Mouse (Mus musculus): ENCODE measurements at regions not wholly inside any gene's neighbourhood (a gene's known extent, or its start where the extent isn't known, plus 50 kb on each side); places are given as distances from the start of the nearest gene placed in this dataset.

DNA sequence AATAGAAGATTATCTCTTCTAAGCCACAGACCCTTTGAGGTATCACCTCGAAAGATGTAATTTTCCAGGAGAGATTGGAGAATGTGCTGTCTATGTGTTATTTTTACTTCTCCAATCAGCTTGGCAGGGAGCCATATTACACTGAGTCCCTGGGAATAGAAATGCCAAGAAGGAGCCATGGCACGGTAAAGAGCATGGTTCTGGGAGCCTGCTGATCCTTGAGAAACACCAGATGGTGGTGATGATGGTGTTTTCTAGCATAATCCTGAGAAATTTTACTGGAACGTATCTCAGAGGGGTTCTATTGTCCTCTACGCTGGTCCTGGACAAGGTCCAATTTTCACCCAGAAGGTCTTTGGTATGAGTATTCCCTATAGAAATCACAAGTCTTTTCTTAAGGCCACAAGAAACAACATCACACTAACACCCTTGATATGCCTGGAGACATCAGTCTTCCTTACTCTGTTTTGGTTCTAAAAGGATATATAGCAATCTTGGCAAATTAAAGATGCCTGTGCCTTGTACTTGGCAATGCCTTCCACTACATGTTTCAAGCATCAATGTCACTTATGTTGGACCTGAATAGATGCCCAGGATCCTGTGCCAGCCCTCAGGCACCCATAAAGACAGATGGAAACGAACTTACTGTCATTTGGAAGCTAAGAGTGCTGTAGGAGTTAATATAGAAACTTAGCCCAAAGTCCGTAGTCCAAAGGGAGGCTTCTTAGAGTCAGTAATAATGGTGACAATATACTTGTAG, 1449.8 kb upstream of the Lrrc6 start:
- Histone ChIP-seq H3K27ac (no peak overlapping the region), H3K4me3 (no peak overlapping the region), H3K36me3 (no peaks in the 10 kb centered on the region), H3K27me3 (ENCODE audit: insufficient read depth, poor library complexity, severe bottlenecking) (no peaks in the 10 kb centered on the region), H3K9me3 (no peaks in the 10 kb centered on the region), H3K4me1 (replicated peaks) (no peaks in the 10 kb centered on the region)
- DNase-seq (ENCODE audit: low spot score), result no peak
- WGBS, result 85% methylated on average over 6 of the region's 6 CpGs

DNA sequence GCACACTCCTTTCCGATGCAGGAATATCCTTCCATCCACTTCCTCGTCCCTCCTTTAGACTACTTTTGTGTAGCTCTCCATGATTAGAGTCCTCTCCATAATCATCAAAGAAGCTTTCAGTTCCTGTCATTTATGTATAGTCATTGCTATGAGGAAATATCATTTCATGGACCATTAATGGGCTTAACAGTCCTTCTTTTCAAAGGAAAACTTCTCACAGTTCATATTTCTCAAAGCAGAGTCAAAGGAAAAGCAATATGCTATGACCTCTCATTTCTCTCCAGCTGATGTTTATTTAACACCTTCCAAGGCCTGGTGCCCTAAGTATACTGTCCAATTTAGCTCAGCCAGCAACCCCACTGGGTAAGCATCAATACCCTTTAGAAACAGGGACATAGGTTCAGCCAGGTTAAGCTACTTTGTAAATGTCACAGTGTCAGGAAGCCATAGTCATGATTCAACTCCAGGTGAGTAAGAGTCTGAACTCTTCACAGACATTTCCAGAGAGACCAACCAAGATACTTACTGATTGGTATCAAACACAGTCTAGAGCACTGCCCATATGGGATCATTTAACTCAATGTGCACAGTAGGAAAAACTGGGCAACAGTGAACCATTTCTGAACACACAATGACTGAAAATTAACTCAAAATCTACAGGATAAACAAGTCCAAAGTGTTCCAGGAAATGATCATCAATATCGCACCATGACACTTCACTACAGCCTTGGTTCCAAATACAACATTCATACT, 1443.8 kb upstream of the Lrrc6 start:
- H3K9me3 ChIP-seq, result no peaks in the 10 kb centered on the region
- H3K4me1 ChIP-seq (replicated peaks), result peaks cover 7% of the 10 kb centered on the region; the same call in 1 of the 2 replicates
- no peak for DNase-seq (ENCODE audit: low spot score)
- H3K27me3 ChIP-seq (ENCODE audit: insufficient read depth, poor library complexity, severe bottlenecking), result no peaks in the 10 kb centered on the region
- H3K4me3 ChIP-seq, result no peak overlapping the region
- 91% methylated on average over 3 of the region's 3 CpGs for WGBS
- no peaks in the 10 kb centered on the region for H3K36me3 ChIP-seq
- H3K27ac ChIP-seq, result no peak overlapping the region

DNA sequence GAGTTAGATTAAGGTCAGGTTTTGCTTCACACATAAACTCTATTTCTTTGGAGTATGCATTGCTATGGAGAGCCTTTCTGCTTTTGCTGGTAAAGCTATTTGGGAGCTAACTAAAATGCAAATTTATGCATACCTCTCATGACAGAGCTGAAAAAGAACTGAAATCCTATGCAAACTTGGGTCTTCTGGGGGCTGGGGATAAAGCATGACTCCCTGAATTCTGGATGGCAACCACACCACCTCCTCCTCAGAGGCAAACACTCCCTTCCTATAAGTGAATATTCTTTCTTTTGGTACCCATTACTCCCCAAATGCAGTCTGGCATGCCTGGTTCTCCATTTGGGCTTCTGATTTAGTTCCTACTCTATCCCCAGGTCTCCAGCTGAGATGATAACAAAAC, 1442.3 kb upstream of the Lrrc6 start:
- Histone ChIP-seq H3K27ac (no peak overlapping the region), H3K9me3 (no peaks in the 10 kb centered on the region), H3K4me3 (no peak overlapping the region), H3K4me1 (replicated peaks) (peaks cover 7% of the 10 kb centered on the region; the same call in 1 of the 2 replicates), H3K27me3 (ENCODE audit: insufficient read depth, poor library complexity, severe bottlenecking) (no peaks in the 10 kb centered on the region), H3K36me3 (no peaks in the 10 kb centered on the region)
- no peak for DNase-seq (ENCODE audit: low spot score)

DNA sequence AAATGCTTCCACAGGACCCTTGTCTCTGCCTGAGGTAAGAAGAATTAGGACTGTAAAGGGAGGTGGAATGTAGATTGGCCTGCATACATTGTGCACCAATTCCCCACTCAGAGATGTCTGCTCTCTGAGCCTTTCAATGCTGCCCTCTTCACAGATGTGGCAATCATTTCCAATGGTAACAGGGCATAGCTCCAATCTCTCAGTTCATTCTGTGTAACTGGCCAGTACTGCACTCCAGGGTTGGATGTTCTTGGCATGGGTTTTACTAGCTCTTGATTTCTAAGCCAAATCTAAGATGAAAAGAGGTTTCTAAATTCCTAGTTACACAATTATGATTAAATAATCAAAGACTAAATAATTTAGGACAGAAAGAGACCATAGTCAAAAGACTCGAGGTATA, 1439.8 kb upstream of the Lrrc6 start:
- Histone ChIP-seq H3K36me3 (no peaks in the 10 kb centered on the region), H3K27me3 (ENCODE audit: insufficient read depth, poor library complexity, severe bottlenecking) (no peaks in the 10 kb centered on the region), H3K9me3 (no peaks in the 10 kb centered on the region), H3K4me1 (replicated peaks) (peaks cover 7% of the 10 kb centered on the region; the same call in 1 of the 2 replicates), H3K27ac (no peak overlapping the region), H3K4me3 (no peak overlapping the region)
- 81% methylated on average over 1 of the region's 1 CpGs for WGBS
- DNase-seq (ENCODE audit: low spot score), result no peak

DNA sequence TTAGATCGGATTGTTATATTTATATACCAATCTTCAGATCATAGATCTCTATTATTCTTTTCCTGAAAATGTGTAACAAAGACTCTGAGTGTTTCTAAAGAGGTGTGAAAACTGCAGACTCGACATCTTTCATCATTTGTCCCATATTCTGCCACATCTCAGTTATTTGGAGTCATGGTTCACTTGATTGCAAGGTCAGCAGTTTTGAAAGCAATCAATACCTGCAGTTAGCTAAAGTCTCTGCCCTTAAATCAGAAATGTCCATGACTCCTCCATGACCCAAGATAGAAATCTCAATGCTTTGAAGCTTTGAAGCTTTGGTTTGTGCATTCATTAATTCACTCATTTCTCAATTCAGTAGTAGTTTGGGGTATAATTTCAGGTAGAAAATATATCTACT, 1424.2 kb upstream of the Lrrc6 start:
- WGBS, result 77% methylated on average over 2 of the region's 2 CpGs
- H3K4me3 ChIP-seq, result no peak overlapping the region

DNA sequence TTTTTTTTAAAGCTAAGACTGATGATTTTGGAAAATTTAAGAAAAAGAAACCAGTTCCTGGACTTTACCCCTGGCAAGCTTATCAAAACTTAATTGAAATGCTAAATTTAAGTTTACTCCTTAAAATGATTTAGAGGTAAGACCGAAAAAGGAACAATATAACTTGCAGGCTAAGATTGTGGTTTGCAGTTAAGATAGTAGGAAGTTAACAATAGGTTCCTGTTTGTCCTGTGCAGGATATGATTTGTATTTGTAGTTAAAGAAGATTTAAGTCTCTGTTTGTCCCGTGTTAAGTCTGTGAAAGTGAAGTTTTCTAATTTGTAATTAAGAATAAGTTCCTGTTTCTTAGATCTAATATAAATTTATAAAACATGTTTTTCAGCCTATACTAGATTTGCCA, 1406.3 kb upstream of the Lrrc6 start:
- Histone ChIP-seq H3K27ac (no peak overlapping the region), H3K9me3 (no peaks in the 10 kb centered on the region), H3K27me3 (ENCODE audit: insufficient read depth, poor library complexity, severe bottlenecking) (no peaks in the 10 kb centered on the region), H3K36me3 (no peaks in the 10 kb centered on the region), H3K4me3 (no peak overlapping the region), H3K4me1 (replicated peaks) (no peaks in the 10 kb centered on the region)
- 90% methylated on average over 2 of the region's 2 CpGs for WGBS
- DNase-seq (ENCODE audit: low spot score), result no peak

More for the DNA sequence above, 1424.2 kb upstream of the Lrrc6 start:
- H3K27ac ChIP-seq, result no peak overlapping the region
- no peaks in the 10 kb centered on the region for H3K27me3 ChIP-seq (ENCODE audit: insufficient read depth, poor library complexity, severe bottlenecking)
- no peaks in the 10 kb centered on the region for H3K36me3 ChIP-seq
- no peak for DNase-seq (ENCODE audit: low spot score)
- H3K9me3 ChIP-seq, result no peaks in the 10 kb centered on the region
- no peaks in the 10 kb centered on the region for H3K4me1 ChIP-seq (replicated peaks)

DNA sequence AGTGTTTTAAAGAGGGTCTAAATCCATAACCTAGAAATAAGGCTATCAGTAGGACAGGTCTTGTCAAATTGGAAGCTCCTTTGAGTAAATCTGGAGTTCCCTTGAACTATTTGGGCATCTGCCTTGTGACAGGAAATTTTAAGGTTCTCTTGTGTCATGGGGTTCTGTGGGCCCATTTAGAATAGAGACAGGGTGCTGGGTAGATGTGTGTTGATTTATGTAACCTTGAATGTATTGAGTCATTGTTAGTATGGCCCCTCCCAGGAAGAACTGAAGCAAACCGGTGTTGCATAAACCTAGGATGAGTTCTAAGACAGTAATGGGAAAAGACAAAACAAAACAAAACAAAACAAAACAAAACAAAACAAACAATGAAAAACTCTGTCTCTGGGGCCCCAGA, 1404.6 kb upstream of the Lrrc6 start:
- no peaks in the 10 kb centered on the region for H3K4me1 ChIP-seq (replicated peaks)
- H3K27me3 ChIP-seq (ENCODE audit: insufficient read depth, poor library complexity, severe bottlenecking), result no peaks in the 10 kb centered on the region

DNA sequence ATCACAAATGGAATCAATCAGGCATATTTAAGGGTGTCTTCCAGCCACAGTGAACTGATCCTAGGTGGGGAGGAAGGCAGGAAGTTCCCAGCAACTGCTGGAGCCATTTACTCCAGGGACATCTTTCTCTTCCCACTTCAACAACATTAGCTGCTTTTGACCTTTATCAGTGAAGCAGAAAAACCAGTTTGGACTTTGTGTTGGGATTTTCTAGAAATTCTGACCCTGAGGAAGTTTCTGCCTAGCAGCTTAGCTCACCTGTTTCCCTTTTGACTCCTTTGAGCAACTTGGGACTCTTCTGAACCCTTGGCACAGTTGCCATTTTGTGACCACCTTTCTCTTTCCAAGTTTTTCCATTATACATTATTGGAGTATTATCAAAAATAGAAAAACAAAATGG, 1403.9 kb upstream of the Lrrc6 start:
- no peaks in the 10 kb centered on the region for H3K27me3 ChIP-seq (ENCODE audit: insufficient read depth, poor library complexity, severe bottlenecking)
- no peak for DNase-seq (ENCODE audit: low spot score)
- no peaks in the 10 kb centered on the region for H3K9me3 ChIP-seq
- H3K4me1 ChIP-seq (replicated peaks), result no peaks in the 10 kb centered on the region
- H3K4me3 ChIP-seq, result no peak overlapping the region
- H3K36me3 ChIP-seq, result no peaks in the 10 kb centered on the region
- H3K27ac ChIP-seq, result no peak overlapping the region

More for the DNA sequence above, 1404.6 kb upstream of the Lrrc6 start:
- no peaks in the 10 kb centered on the region for H3K9me3 ChIP-seq
- no peak for DNase-seq (ENCODE audit: low spot score)
- no peak overlapping the region for H3K27ac ChIP-seq
- H3K4me3 ChIP-seq, result no peak overlapping the region
- WGBS, result 83% methylated on average over 1 of the region's 1 CpGs
- no peaks in the 10 kb centered on the region for H3K36me3 ChIP-seq

DNA sequence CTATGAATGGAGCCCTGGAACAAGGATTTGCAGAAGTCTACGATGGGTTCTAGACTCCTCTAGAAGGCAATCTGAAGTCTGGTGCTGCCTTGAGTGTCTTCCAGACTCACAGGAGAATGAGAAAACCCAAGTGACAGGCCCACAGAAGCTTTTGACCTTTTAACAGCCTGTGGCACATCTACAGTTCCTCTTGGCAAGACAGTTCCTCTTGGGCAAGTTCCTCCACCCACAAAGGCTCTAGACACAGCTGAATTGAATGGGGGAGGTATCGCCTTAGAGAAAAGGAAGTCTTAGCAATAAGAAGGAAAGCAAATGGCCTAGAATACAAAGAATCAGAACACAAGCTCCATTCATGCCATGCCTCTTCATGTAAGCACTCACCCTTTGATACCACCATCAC, 1402.3 kb upstream of the Lrrc6 start:
- H3K4me3 ChIP-seq, result no peak overlapping the region
- 89% methylated on average over 2 of the region's 2 CpGs for WGBS
- H3K4me1 ChIP-seq (replicated peaks), result no peaks in the 10 kb centered on the region
- H3K27me3 ChIP-seq (ENCODE audit: insufficient read depth, poor library complexity, severe bottlenecking), result no peaks in the 10 kb centered on the region
- H3K36me3 ChIP-seq, result no peaks in the 10 kb centered on the region
- H3K9me3 ChIP-seq, result no peaks in the 10 kb centered on the region
- DNase-seq (ENCODE audit: low spot score), result no peak
- no peak overlapping the region for H3K27ac ChIP-seq

DNA sequence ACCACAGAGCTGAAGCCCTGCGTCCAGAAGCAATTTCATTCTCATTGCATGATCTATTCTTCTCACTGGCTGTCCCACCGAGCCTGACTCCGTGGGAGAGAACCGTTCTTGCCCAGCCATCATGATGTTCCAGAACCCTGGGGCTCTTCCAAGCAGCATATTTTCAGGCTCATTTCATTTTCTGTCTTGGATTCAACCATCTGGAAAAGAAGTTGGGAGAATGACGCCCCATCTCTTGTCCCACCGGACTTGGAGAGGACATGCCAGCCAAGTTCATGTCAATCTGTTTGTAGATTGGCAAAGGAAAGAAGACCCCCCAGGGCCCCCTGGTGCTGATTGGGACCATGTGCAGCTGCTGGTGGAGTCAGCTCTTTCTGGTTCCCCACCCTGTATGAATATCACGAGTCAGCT, 1400.5 kb upstream of the Lrrc6 start:
- Histone ChIP-seq H3K4me1 (replicated peaks) (no peaks in the 10 kb centered on the region), H3K27ac (no peak overlapping the region), H3K27me3 (ENCODE audit: insufficient read depth, poor library complexity, severe bottlenecking) (no peaks in the 10 kb centered on the region), H3K36me3 (no peaks in the 10 kb centered on the region), H3K9me3 (no peaks in the 10 kb centered on the region), H3K4me3 (no peak overlapping the region)
- 83% methylated on average over 7 of the region's 7 CpGs for WGBS
- no peak for DNase-seq (ENCODE audit: low spot score)

DNA sequence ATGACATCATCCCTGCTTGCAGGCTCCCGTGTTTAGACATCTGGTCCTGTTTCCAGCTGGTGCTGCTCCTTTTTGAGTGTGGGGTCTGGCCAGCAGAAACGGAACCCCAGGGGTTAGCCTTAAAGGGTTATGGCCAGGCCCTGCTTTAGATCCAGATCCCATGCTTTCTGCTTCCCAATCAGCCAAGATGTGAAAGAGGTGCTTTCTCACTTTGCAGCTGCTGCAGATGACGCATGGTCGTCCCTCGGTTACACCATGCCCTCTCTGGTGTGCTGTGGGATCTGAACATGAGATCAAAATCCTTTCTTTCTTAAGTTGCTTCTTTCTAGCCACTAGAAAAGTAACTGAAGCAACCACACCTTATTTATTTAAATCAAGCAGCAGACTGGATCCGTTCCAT, 1399.1 kb upstream of the Lrrc6 start:
- no peak for DNase-seq (ENCODE audit: low spot score)
- WGBS, result 80% methylated on average over 6 of the region's 6 CpGs

DNA sequence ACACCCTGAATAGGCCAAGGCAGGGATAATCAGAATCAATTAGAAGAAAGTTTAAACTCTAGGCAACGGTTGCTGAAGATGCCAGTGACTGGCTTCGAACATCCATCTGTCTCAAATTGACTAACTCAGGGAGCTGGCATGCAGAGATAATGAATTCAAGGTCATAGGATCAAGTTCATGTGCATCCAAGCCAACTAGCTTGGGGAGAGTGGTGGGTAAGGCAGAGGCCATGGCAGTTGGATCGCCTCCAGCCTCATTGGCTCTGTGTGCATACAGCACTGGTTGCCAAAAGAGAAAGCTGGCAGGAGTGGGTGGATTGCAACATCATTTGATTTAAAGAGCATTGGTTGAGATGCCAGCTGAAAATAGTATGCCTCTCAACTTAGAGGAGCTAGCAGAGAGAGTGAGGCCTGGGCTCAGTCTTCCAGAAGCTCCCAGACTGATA, 1398.3 kb upstream of the Lrrc6 start:
- no peak for DNase-seq (ENCODE audit: low spot score)
- Histone ChIP-seq H3K36me3 (no peaks in the 10 kb centered on the region), H3K27ac (no peak overlapping the region), H3K4me1 (replicated peaks) (no peaks in the 10 kb centered on the region), H3K9me3 (no peaks in the 10 kb centered on the region), H3K4me3 (no peak overlapping the region), H3K27me3 (ENCODE audit: insufficient read depth, poor library complexity, severe bottlenecking) (no peaks in the 10 kb centered on the region)
- 84% methylated on average over 3 of the region's 3 CpGs for WGBS

More for the DNA sequence above, 1399.1 kb upstream of the Lrrc6 start:
- H3K27me3 ChIP-seq (ENCODE audit: insufficient read depth, poor library complexity, severe bottlenecking), result no peaks in the 10 kb centered on the region
- no peaks in the 10 kb centered on the region for H3K4me1 ChIP-seq (replicated peaks)
- H3K9me3 ChIP-seq, result no peaks in the 10 kb centered on the region
- H3K4me3 ChIP-seq, result no peak overlapping the region
- no peaks in the 10 kb centered on the region for H3K36me3 ChIP-seq
- no peak overlapping the region for H3K27ac ChIP-seq

DNA sequence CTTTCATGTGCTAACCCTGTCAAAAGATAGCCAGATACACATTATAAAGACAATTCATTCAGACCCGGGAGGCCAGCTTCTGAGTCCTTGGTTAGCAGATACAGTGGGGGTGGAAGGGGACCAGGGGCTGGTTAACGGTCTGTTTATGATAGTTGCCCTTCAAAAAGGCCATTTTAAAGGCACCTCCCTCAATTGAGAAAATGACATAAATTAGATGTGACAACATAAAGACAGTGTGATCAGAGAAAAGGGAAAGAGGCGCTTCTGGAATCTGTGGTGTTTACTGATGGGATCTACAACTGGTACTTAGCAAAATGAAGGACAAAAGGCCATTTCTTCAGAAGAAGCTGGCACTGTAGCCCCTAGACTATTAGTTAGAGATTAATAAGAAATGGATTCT, 1391.4 kb upstream of the Lrrc6 start:
- DNase-seq (ENCODE audit: low spot score), result no peak
- WGBS, result 60% methylated on average over 3 of the region's 3 CpGs

More for the DNA sequence above, 1391.4 kb upstream of the Lrrc6 start:
- no peaks in the 10 kb centered on the region for H3K36me3 ChIP-seq
- no peak overlapping the region for H3K4me3 ChIP-seq
- H3K27me3 ChIP-seq (ENCODE audit: insufficient read depth, poor library complexity, severe bottlenecking), result no peaks in the 10 kb centered on the region; the same call in 1 of the 2 replicates
- H3K27ac ChIP-seq, result 0 out of 2 replicates have a peak overlapping the region, but pooled peaks have one; percentile 6
- H3K4me1 ChIP-seq (replicated peaks), result peaks cover 24% of the 10 kb centered on the region
- no peaks in the 10 kb centered on the region for H3K9me3 ChIP-seq
